Mouse (Mus musculus) ES-E14 (cell line): ENCODE results near the gene Serpina10.

Source experiments
- CHD2 ChIP-seq: IDR thresholded peaks from 2 replicates; pipeline ENCODE4 v1.6.1; 2014; ENCODE audit warnings: mild to moderate bottlenecking, low read depth, low read length, inconsistent platforms
- ZC3H11A ChIP-seq: IDR thresholded peaks from 2 replicates; pipeline ENCODE4 v1.6.1; 2012; ENCODE audit warnings: low read depth, mild to moderate bottlenecking, inconsistent platforms, low read length, borderline replicate concordance

GRCm38 (mm10) chr12:103665286-103665685, 34.0 kb upstream of the Serpina10 start:
- no peak for TF ChIP-seq CHD2
- TF ChIP-seq ZC3H11A = no peak
